Mouse (Mus musculus): ENCODE measurements around the gene Anapc11. TPM values are rescaled to one million over a fixed set of nuclear protein-coding genes. Genes with fewer than 3 reads are reported as not detected.
"Not testable (repeated sequence)": the region's sequence is repeated elsewhere in the genome, so short reads cannot be mapped to it uniquely, and the experiment has no call there.

Anapc11 gene
- polyA plus RNA-seq, 2 experiments from 2014 or later = 122 to 134 TPM

DNA sequence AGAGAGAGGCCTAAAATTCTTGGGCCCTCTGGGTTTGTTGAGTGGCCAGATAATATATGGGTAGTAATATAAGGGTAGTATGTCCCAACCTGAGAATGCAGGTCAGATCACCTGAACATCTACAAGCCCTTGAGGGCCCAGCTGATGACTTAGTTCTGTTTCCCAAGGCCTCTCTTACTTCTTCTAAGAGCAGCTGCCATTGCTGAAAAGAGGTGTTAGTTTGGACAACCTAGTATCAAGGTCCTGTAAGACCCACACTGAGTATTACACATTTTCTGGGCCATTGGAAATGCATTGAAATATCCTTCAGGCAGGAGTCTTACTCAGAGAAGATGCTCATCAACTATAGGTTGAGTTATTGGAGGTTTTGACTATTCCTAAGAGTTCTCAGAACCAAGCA lies 22.3 kb upstream of the Anapc11 start:
- ATAC-seq = no peak

DNA sequence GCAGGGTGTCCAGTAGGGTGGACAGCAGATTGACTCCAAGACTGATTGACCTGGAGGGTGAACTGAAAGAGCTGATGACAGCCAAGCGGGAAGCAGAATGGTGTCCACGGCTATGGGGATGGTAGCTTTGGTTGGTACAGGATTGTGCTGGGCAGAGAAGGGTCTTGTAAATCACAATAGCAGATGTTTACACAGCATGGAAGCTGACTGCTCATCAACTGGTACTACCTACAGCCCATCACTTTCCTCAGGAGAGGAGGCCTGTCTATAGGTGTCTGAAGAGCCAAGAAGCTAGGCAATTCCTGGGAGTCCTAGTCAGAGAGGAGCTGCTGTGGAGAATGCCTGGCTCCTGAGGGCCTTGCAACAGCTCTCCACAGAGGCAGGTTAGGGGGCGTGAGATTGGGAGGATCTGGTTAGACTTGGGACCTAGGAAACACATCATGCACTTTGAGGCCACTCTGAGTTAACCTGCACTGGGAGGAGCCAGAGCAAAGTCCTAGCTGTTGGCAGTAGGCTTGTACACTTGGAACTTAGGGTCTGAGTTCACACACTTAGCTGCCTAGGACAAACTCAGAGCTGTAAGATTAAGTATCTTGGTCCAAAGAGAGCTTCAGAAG lies 21.7 kb upstream of the Anapc11 start:
- ATAC-seq = no peak

DNA sequence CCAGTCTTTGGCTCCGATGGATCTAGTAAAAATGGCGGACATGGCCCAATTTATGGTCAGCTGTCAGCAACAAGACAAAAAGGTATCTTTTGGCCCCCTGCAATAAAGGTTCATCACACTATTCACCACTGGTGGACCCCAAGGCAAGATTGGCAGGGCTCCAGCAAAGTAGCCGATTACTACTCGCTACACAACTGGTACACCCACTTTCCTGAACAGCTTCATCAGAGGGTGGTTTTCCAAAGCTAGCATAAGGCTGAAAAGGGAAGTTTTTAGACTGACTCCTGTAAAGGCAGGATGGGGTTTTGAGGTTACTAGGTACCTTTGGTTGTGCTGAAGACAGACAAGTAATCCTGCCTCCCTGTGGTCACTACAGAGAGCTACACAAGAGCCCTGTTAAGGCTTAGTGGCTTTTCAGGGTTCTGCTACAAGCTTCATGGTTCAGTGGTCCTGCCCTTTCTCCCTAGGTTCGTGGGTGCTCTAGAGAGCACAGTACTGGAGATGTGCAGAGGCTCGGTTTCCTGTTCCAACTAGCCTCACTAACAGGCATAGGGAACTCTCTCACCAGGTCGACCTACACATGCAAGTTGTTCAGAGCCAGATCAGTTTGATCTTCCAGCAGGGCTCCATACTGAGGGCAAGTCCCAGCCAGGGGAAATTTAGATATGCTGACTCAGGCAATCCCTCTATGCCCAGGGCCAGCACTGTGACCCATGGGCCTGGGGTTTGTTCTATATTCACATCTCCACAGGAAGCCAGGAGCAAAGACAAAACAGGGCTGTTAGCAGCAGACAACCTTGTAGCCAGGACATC lies 20.8 kb upstream of the Anapc11 start:
- no peak for ATAC-seq

DNA sequence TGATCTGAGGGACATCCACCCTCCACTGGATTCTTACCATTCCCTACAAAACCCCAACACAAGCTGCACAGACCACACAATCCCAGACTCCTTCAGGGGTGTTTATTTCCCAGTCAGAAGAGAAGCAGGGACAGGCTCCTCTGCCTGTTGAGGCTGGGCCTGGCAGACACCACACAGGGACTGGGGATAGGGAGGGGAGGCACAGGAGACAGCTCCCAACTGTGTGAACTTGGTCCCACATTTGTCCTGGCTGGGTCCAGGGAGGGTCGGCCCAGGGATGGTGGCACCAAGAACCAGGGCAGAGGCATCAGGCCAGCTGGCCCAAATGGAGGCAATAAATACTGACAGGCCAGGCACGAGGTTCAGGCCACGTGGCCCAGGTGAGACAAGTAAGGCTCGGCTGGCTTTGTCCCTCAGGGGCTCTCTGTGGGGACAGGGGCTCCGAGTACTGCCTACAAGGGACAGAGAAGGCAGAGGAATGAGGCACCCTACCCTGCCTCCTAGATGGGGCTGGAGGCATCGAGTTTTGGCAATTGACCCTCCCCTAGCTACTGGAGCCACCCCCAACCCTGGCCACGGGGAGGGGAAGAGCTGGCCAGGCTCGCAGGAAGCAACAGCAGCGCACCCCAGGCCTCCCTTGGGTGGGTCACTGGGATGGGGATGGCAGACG lies 20.1 kb upstream of the Anapc11 start:
- no peak for ATAC-seq

DNA sequence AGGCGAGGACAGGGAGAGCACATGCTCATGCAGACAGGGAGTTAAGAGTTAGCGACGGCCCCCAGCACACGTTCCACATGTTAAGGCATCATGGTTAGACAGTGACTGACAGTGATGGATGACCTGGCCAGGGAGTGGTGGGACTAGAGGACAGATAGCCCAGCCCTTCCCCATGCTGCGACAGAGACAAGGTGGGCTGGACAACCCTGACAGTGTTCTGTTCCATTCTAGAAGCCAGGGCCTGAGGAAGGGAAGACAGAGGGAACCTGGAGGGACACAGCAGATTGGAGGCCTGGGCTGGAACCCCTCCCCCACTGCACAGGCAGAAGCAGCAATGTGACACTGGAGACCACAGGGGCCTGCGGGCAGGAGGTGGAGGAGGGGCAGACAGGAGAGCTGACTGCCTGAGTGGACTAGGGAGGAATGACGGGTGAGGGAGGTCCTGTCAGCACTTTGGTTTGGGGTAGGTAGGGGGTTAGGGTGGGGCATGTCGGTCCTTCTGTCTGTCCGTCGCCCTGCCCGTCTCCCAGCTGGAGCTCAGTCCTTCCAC lies 19.5 kb upstream of the Anapc11 start:
- ATAC-seq = no peak

GRCm38 (mm10) chr11:120579316-120580107 lies 18.7 kb upstream of the Anapc11 start:
- no peak for ATAC-seq

DNA sequence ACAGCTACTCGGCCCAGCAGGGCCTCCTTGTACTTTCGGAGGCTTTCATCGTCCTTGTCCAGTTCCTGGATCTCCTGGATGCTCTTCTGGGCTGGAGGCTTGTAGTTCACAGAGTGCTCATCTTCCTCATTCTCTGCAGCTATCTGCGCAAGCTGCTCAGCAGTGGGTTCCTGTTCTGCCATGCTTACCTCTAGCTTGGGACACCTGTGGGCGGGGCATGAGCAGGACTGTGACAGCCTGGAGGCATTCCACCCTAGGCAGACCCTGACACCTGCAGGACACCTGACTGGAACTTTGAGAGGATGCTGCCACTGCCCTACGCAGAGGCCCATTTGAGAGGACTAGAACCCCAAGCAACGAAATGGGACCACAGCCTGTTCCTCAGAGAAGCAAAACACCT lies 18.0 kb upstream of the Anapc11 start:
- ATAC-seq = no peak

- peak; percentile 24 for ATAC-seq
Observed at GRCm38 (mm10) chr11:120580871-120581331, 17.3 kb upstream of the Anapc11 start.

DNA sequence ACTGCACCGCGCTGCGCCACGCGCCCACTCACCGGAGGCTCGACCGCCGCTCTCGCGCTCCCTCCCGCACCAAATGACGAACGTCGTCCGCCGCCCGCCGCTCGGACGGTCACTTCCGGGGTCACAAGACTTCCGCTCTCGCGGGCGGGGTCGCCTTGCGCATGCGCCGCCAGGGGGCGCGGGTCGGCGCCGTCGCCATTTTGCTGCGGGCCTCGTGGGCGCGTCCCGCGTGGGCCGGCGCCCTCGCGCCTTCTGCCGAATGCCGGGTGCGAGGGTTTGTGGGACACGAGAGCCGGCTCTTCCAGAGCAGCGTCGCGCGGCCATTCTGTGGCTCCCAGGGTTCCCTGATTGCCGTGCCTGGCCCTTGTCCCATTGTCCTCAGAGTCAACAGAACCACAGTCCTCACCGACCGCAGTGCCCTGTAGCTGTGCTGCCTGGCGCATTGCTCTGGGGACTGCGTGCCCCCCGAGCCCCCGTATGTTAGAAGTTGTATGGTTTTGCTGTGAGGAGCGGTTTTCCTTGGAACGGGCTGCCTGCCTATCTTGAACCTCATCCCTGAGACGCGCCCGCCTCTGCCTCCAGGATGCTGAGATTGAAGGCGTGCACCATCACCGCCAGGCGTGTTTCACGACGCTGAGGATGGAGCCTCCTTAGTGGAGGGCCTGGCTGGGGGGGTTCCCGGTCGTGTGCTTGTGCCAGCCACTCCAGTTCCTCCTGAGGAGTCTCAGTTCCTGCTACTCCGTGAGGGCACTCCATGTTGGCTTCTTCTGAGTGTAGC lies 16.5 kb upstream of the Anapc11 start, which contains the start of gene Arhgdia:
Gene Arhgdia (minus strand): TSS at position 135 of the 778 bp plus-strand sequence.
- ATAC-seq = peak; percentile 62

DNA sequence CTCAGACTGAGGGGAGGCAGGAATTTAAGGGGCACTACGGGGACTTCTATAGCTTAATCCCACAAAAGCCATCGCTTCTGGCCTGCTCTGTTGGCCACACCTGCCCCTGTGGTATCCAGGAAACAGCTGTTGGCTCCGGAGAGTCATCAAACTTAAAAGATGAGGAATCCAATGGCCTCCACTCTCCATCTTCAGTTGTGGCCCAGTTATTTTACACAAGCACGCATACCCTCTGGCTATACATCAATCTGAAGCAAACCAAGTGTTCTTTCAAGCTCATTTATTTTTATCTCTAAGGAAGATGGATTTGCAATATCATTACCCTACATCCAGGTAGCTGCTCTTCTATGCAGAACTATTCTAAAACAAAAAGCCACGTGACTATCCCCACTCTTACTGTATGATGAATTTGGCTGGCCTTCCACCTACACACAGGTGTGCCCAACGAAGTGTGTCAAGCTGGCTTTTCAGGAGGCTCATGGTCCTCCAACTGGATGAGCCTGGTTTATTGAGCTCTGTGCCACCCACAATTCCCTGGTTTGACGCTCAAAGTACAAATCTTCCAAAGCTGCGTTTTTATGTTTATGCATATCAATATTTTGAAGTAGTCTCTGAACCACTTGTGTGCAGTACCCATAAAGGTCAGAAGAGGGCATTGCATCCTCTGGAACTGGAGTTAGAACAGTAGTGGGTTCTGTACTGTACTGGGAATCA lies 15.8 kb upstream of the Anapc11 start:
- ATAC-seq = peak; percentile 42

DNA sequence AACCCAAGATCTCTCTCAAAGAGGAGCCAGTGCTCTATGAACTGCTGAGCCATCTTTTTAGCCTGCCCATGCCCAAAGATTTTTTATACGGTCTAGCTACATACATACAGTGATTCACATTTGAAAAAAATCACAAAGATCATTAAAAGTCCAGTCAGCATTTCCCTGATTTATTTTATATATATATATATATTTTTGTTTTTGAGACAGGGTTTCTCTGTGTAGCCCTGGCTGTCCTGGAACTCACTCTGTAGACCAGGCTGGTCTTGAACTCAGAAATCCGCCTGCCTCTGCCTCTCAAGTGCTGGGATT lies 15.3 kb upstream of the Anapc11 start:
- not testable (repeated sequence) for ATAC-seq

- no peak for ATAC-seq
Observed at GRCm38 (mm10) chr11:120583937-120584336, 14.3 kb upstream of the Anapc11 start.

- ATAC-seq = no peak
Observed at GRCm38 (mm10) chr11:120588531-120588930, 9.7 kb upstream of the Anapc11 start.

GRCm38 (mm10) chr11:120597240-120598235 lies 683 bp upstream of the Anapc11 start:
- ATAC-seq = no peak

- no peak for ATAC-seq
Observed at GRCm38 (mm10) chr11:120598990-120599549, 849 bp downstream of the Anapc11 start.

DNA sequence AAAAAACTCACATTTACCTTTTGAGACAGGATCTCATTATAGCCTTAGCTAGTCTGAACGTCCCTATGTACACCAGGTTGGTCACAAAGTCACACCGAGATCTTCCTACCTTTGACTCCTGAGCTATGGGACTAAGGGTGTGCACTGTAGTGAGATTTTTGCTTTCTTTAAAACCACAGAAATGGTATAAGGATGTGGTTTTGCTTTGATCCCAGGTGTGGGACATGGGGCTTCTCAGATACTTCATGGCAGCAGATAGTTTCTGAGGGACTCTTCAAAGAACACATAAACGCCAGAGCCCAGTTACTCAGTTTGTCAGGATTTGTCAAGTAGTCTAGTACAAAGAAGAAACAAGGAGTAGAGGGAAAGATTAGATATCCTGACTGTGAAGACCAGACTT lies 2.5 kb downstream of the Anapc11 start:
- peak; percentile 44 for ATAC-seq

DNA sequence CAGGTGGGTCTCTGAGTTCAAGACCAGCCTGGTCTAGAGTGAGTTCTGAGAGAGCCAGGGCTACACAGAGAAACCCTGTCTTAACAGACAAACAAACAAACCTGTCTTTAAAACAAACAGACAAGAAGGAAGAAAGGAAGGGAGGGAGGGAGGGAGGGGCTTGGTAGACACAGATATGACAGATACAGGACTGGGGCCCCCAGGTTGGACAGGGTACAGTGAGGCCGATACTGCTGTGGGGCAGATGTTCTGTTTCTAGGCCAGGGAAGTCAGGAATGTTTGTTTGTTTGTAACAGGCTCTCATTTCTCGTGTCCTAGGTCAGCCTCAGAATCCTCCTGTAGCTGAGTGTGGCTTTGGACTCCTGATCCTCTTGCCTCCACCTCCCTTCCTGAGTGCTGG lies 5.3 kb downstream of the Anapc11 start:
- no peak for ATAC-seq

DNA sequence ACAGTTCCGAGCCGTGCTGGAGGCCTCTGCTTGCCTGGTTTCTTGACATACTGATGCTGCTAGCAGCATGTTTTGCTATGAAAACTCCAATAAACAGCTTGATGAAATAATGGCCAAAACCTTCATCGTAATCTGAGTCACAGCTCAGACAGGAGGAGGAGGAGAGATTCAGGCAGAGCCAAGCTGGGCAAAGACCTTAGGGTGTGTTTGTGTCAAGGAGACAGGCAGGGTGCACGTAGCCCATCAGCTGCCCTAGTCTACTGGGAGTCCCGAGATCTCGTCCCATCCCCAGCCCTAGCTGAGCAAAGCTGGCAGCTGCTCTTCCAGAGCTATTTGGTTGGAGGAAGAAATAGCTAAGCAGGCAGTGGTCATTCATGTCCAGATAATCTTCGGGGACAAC lies 7.4 kb downstream of the Anapc11 start:
- ATAC-seq = no peak

GRCm38 (mm10) chr11:120606764-120607163 lies 8.5 kb downstream of the Anapc11 start:
- no peak for ATAC-seq
